Mouse (Mus musculus) bone marrow macrophage, adult 2 months (primary cell): ENCODE measurements around the gene Prm1.

Experiments used
- CTCF ChIP-seq: IDR thresholded peaks from 2 replicates; pipeline ENCODE4 v1.5.1; 2012; ENCODE audit warnings: low read depth, mild to moderate bottlenecking, low read length, moderate library complexity
- POLR2A ChIP-seq: IDR thresholded peaks from 2 replicates; pipeline ENCODE4 v1.6.1; 2012; ENCODE audit warnings: mild to moderate bottlenecking, low read depth, low read length, borderline replicate concordance

DNA sequence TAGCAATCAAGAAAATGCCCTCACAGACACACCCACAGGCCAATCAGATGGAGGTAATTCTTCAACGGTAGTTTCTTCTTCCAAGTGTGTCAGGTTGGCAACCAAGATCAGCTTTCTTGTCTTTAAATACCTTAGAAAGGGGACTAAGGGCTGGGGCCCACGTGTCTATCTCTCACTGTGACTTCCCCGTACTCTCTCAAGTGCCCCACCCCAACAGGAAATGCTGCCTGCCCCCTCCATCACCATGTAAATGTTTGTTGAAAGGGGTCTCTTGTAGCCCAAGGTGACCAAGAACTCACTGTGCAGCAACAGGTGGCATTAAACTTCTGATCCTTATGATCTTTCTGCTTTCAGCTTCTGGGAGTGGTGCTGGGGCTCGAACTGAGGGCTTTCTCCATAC, 8.1 kb upstream of the Prm1 start:
- no peak for TF ChIP-seq CTCF
- no peak for TF ChIP-seq POLR2A
